Mouse (Mus musculus): ENCODE results near the gene Majin.

The Majin gene

DNA sequence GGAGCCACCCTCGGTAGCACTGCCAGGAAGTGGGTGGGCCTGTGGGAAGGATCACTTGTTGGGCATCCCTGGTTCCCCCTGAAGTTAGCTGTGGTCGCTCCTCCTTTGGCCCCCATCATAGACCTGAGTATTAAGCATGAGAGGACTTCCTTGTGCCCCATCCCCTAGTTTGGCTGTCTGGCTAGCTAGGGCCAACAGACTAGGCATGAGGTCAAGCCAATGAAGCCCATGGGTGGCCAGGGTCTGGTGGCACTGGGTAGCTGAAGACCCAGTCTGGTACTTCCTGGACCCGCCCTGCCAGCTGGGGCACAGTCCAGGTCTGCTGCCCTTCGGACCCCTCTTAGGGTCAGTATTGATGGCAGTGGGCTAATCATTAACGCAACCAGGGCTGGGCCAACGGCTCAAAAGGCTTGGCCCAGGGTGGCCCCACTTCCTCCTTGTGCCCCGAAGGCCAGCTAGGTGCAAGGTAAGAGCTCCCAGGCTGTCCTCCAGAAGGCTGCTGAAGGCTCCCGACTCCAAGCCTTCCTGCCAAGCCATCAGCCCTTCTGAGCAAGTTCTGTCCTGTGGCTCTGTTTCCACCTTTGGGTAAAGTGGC, 78.7 kb downstream of the Majin start:
- DNase-seq (ENCODE audit: low read depth, low spot score): no peak

DNA sequence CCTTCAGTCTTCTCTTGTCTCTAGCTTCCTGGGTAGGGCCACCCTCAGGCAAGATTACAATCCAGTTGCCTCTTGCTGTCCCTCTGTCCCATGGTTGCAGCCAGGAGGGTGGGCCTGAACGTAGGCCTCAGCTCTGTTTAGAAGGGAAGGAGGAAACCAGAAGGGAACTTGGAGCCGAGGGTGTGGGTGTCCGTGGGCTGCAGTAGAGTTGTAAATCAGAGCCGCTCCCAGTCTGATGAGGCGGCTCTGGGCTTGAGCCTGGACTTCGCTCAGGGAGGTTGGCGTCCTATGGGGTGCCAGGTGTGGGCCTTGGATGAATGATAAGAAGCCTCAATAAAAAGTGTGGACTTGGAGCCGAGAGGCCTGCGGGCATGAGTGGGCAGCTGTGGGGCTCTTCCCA, 80.0 kb downstream of the Majin start:
- DNase-seq (ENCODE audit: low read depth, low spot score): no peak

DNA sequence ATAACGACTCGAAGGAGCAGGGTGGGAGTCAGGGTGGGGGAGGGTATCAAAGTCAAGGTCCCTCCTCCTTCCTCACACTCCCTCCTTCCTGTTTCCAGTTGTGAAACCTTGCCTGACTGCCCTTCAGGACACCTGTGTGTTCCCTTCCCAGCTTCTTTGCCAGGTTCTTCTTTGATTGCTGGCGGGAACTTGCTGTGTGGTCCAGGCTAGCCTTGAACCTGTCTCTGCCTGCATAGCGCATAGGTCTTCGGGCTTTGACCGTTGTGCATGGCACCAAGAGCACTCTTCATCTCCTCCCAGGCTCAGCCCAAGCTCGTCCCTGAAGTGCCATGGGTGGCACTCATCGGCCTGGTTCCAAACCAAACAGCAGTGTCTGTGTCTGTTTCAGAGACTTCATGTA, 80.8 kb downstream of the Majin start:
- no peak for DNase-seq (ENCODE audit: low read depth, low spot score)

DNA sequence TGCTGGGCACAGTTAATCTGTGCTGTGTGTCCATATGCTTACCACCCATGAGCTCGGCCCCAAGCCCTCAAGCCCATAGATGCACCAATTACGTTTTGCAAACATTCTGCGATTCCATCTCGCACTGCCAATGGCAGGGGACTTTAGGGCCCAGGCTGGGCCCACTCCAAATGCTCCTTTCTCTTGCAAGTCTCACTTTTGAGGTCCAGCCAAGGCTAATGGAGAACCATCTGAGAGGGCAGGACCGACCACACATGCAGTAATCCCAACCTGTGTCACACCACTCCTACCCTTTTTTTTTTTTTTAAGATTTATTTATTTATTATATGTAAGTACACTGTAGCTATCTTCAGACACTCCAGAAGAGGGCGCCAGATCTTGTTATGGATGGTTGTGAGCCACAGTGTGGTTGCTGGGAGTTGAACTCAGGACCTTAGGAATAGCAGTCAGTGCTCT, 81.6 kb downstream of the Majin start:
- DNase-seq (ENCODE audit: low read depth, low spot score): no peak

DNA sequence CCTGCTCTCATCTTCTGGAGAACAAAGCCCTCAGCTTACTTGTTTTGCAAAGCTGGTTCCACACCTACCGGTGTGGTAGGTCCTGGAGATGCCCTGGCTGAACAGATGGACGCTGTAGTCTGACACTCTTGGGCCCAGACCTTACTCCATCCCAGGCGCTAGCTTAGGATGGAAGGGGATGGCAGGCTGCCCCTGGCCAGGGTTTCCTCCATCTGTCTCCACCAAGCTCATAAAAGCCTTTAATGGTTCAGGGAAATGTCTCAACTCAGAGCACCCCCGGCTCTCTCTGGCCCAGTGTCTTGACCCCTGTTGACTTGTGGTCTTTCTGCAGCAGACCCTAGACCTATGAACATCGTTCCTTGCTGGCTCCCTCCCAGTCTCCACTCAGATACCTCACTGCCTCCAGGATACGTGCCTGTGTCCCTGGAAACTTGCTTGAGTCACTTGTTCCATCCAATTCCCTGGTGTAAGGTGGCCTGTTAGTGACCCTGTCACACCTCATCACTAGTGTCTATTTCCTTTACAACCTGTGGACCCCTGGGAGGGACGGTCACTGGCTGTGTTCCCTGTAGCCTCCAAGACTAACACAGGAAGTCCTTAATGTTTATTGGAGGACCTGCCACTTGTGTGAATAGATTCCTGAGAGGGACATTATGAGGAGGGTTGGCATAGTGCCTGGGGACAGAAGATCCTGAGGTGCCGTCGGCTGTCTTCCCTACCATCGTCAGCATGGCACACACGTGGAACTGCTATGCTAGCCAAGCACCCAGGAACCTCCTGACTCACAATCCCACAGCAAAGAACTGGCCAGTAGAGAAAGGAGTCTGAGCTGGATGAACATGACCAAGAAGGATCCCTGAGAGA, 83.3 kb downstream of the Majin start:
- DNase-seq (ENCODE audit: low read depth, low spot score): no peak

DNA sequence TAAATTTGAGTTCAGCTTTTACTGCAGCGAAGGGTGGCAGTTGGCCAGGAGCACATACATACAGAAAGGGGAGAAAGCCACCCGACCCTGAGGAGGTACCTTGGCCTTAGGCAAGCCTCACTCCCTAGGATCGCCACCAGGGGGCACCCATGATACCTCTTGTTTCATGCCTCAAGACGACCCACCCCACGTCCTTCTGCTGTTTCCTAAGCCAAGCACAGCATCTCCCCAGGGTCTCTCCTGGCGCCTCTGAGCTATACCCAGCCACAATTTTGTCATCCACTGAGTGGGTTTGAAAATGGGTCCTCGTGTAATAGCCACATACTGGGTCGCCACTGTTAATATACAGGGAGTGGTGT, 84.0 kb downstream of the Majin start:
- peak; percentile 40 for DNase-seq (ENCODE audit: low read depth, low spot score)

DNA sequence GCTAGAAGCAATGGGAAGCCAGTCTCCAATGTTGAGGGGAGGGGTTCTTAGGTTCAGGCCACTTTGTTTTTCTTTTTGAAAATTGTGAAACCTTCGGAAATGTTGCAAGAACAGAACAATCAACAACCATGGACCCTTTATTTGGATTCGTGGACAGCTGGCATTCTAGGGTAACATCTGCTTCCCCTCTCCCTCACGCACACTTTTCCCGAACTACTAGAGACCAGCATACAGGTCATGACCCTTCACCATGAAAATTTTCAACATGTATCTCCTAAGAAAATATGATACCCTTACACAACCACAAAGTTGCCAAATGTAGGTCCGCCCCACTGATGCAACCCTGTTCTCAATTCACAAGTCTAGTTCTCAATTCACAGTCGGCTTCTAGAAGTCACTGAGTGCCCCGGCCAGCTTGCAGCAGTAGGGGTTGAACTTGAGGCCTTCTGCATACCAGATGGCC, 84.5 kb downstream of the Majin start:
- DNase-seq (ENCODE audit: low read depth, low spot score): no peak

DNA sequence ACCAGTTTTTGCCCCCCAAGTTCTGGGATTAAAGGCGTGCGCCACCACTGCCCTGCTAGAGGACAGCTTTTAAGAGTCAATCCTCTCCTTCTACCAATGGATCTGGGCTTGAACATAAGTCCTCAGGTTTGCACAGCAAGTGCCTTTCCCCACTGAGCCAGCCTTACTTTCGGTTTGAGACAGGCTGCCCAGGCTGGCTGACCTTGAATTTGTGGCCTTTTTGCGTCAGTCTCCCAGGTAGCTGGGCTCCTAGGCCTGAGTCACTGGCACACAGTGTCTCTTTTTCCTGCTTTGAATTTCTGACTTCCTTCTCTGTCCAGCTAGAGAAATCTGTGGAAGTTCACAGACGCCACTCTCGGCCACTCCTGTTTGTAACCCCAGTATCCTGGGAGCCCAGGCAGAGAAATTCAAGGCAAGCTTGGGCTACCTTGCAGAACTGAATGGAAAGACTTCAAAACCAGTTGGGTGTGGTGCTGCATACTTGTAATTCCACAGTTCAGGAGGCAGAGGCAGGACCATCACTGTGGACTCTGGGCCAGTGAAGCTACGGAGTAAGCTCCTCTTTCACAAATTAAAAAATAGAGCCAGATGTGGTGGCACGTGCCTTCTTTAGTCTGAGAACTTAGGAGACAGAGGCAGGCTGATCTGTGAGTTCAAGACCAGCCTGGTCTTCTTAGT, 85.7 kb downstream of the Majin start:
- no peak for DNase-seq (ENCODE audit: low read depth, low spot score)

DNA sequence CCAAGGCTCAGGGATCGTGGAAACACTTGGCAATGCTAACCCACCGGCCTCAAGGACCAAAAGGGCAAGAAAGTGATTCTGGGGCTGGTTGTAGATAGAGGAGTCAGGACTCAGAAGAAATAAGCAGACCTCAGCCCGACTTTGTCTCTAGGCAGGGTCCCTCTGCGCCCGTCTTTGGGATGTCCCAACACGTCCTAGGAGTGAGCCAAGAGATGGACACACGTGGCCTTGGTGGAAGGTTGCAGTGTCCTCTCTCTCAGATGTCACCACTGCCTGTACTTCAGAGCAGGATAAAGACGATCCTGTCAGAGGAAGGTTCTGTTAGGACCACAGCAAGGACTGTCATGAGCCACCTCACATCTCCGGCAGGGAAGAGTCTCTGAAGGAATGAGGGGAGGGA, 86.5 kb downstream of the Majin start:
- no peak for DNase-seq (ENCODE audit: low read depth, low spot score)

DNA sequence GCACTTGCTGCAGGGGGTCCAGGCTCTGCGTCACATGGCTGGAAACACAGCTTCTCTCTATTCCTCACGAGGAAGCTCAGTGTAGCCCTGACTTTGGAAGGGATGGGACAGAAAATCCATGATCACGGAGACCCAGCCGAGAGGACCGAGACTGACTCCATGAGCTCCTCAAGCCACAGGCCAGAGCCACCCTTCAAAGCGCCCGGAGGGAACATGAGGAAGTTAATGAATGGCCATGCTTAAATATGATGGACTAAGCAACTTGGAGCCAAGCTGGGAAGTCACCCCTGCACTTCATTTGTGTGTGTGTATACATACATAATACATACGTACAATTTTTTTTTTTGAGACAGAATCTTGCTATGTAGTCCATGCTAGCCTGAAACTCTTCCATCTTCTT, 87.0 kb downstream of the Majin start:
- DNase-seq (ENCODE audit: low read depth, low spot score): no peak

DNA sequence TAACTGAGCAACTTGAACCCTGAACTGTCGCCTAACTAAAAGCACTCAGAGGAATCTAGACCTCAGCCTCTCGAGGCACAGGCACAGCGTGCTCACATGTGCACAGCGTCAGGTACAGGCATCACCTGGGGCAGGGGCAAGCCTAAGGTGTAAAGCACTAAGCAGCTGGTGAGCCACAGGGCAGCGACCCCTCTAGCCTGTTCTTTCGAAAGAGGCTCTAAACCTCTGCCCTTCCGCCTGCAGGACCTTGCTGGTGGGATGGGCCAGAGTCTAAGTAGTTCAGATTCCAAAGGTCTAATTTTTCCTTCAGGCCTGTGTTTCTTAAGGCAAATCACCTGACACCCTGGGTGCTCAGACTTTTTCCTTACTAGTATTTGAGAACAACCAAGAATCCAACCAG, 87.9 kb downstream of the Majin start:
- DNase-seq (ENCODE audit: low read depth, low spot score): no peak

DNA sequence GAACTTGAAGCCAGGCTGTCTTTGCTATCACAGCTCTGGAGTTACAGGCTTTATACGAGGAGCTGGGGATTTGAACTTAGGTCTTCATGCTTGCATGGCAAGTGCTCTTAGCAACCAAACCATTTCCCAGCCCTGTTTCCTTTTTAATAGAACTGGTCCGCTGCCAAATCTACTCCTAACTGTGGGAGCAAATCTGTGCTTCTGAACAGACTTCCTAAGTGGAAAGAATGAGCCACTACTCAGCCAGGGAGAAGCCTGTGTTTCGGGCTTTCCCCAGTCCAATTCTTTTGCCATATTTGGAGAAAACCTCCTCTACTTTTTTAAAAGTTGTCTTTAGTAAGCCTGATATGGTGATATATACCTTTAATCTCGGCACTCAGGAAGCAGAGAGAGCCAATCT, 88.5 kb downstream of the Majin start:
- DNase-seq (ENCODE audit: low read depth, low spot score): no peak

DNA sequence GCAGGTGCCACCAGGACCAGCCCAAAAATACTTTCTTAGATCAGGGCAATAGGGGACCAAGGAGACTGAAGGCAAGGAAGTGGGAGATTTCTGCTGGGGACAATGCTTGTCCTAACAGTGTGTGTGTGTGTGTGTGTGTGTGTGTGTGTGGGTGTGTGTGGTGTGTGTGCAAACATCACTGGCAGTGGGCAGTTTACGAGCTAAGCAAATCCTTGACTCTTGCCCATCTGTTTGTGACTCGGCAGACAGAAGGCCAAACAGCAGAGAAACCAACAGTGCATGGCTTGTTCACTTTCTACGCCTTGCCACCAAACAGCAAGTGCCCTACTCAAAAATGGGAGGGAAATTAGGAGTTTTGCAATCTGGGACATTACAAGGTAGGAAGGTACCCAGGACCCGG, 89.4 kb downstream of the Majin start:
- DNase-seq (ENCODE audit: low read depth, low spot score): no peak

Measured in retina, adult 2 months (tissue).